ENCODE assay signal across 22 mouse cellular contexts in the genomic region with DNA sequence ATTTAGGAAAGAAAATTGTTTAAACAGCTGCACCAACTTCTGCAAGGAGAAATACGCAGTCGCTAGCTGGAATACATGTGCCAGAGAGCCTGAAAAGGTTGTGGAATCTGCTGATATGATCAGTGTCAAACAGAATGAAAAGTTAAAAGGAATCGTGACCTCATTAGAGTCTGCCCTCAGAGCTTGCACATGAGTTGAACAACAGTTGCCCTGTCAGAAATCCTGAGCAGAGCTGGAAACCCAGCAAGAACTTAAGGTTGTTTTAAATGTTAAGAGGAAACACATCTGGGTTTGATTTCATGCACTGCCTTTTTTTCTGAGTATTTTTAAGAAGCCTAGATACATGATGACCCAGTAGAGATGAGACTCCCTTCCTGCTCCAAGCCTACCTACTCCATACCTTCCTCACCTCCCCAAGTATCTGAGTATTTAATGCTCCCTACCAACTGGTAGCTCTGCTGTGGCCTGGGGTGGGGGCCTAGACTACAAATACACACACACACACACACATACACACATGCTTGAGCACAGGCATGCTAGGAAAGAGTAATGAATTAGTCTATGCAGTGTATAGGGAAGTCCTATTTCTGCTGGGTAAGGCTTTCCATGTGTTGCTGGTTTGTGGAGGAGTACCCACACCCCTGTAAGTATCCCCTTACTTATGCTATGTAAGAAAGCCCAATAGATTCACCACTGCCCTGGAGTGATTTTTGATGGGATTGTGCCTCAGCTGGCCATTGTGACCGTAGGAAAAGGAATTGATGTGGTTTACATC. TPM values are rescaled to one million over a fixed set of nuclear protein-coding genes. Genes with fewer than 3 reads are reported as not detected.
DNase-seq lines count a peak whose midpoint lies in the region; ATAC-seq and TF ChIP-seq lines count a peak whose summit lies in the region.
"Had no signal": no experiment of that assay in that cellular context is flagged by ENCODE, and none has a peak within 500 bp of the region (broad histone marks: within the 10 kb centered on the region; RNA-seq: fewer than 3 reads in every experiment).

No protein-coding gene starts in this region.

- intact Hi-C loops in gastrocnemius, adult 2 months (cut with DNase I), result no loop called here

- peaks cover 8% of the 10 kb centered on the region; the same call in 1 of the 2 replicates for H3K4me1 ChIP-seq in embryonic facial prominence, embryonic 15.5 days
- no peaks in the 10 kb centered on the region for H3K4me1 ChIP-seq in limb, embryonic 15.5 days
- H3K4me1 ChIP-seq in midbrain, embryonic 15.5 days, result no peaks in the 10 kb centered on the region
- H3K4me1 ChIP-seq: hindbrain, embryonic 10.5 days; midbrain, embryonic 10.5 days had no signal

- TF ChIP-seq CTCF in gastrocnemius, adult 2 months (IDR thresholded peaks at IDR 0.05), result no peak

- peak overlapping the region; percentile 51; the same call in 1 of the 2 replicates for H3K27ac ChIP-seq in gastrocnemius, adult 2 months
- H3K27ac ChIP-seq in embryonic facial prominence, embryonic 15.5 days (replicated peaks), result peak overlapping the region; percentile 74
- peak overlapping the region; percentile 48 for H3K27ac ChIP-seq in limb, embryonic 15.5 days
- no peak overlapping the region for H3K27ac ChIP-seq in midbrain, embryonic 15.5 days
- H3K27ac ChIP-seq: hindbrain, embryonic 10.5 days; hindbrain, postnatal 0 days; left cerebral cortex, adult 2 months; macrophage; midbrain, embryonic 10.5 days had no signal

- H3K4me2 ChIP-seq in embryonic facial prominence, embryonic 15.5 days (replicated peaks), result no peak overlapping the region
- no peak overlapping the region for H3K4me2 ChIP-seq in limb, embryonic 15.5 days
- H3K4me2 ChIP-seq in midbrain, embryonic 15.5 days, result no peak overlapping the region

- no peaks in the 10 kb centered on the region for H3K9me3 ChIP-seq in embryonic facial prominence, embryonic 15.5 days (replicated peaks)
- H3K9me3 ChIP-seq in limb, embryonic 15.5 days, result no peaks in the 10 kb centered on the region
- no peaks in the 10 kb centered on the region for H3K9me3 ChIP-seq in midbrain, embryonic 15.5 days
- H3K9me3 ChIP-seq: hindbrain, embryonic 10.5 days; midbrain, embryonic 10.5 days had no signal

- no peaks in the 10 kb centered on the region for H3K27me3 ChIP-seq in embryonic facial prominence, embryonic 15.5 days
- H3K27me3 ChIP-seq in limb, embryonic 15.5 days, result no peaks in the 10 kb centered on the region
- no peaks in the 10 kb centered on the region for H3K27me3 ChIP-seq in midbrain, embryonic 15.5 days (replicated peaks)

- H3K4me3 ChIP-seq in gastrocnemius, adult 2 months, result no peak overlapping the region
- H3K4me3 ChIP-seq in embryonic facial prominence, embryonic 15.5 days (replicated peaks), result no peak overlapping the region
- no peak overlapping the region for H3K4me3 ChIP-seq in limb, embryonic 15.5 days
- H3K4me3 ChIP-seq in midbrain, embryonic 15.5 days, result no peak overlapping the region
- H3K4me3 ChIP-seq: hindbrain, embryonic 10.5 days; left cerebral cortex, adult 2 months; midbrain, embryonic 10.5 days had no signal

- WGBS in embryonic facial prominence, embryonic 15.5 days, result 24% methylated on average over 4 of the region's 4 CpGs
- 50% methylated on average over 4 of the region's 4 CpGs for WGBS in limb, embryonic 15.5 days
- WGBS in midbrain, embryonic 15.5 days, result 78% methylated on average over 4 of the region's 4 CpGs

- no peak overlapping the region for H3K9ac ChIP-seq in embryonic facial prominence, embryonic 15.5 days
- H3K9ac ChIP-seq in limb, embryonic 15.5 days, result no peak overlapping the region
- H3K9ac ChIP-seq in midbrain, embryonic 15.5 days, result no peak overlapping the region

- H3K36me3 ChIP-seq in embryonic facial prominence, embryonic 15.5 days, result no peaks in the 10 kb centered on the region
- no peaks in the 10 kb centered on the region for H3K36me3 ChIP-seq in limb, embryonic 15.5 days
- no peaks in the 10 kb centered on the region for H3K36me3 ChIP-seq in midbrain, embryonic 15.5 days (replicated peaks)
- H3K36me3 ChIP-seq: hindbrain, embryonic 10.5 days; midbrain, embryonic 10.5 days had no signal

- no peak for DNase-seq in gastrocnemius, adult 2 months
- no peak for DNase-seq in gastrocnemius, postnatal 25 days
- DNase-seq in embryo, embryonic 11 days, result peak; percentile 32
- DNase-seq in layer of hippocampus, adult 18-20 months (ENCODE audit: low spot score in 2 of 2), result no peak
- DNase-seq in liver, result no peak
- DNase-seq: cerebellum, adult 2 months; cerebellum, postnatal 36 days; kidney, postnatal 36 days; layer of hippocampus, adult 9-11 months; thymus, adult 18-20 months; thymus, postnatal 36 days had no signal

- no peak; the same call in 1 of the 2 replicates for ATAC-seq in embryonic facial prominence, embryonic 15.5 days (ENCODE audit: insufficient number of reproducible peaks, low FRiP score, low TSS enrichment, low read depth)
- ATAC-seq in limb, embryonic 15.5 days (ENCODE audit: insufficient number of reproducible peaks, low FRiP score, low TSS enrichment, low read depth), result no peak
- ATAC-seq in midbrain, embryonic 15.5 days (replicated peaks), result no peak
- ATAC-seq: hindbrain, postnatal 0 days; intestine, embryonic 16.5 days had no signal

RNA-seq across cellular contexts. Expression of gene Calhm6, which starts 15.6 kb away (rescaled TPM):
- total RNA-seq in gastrocnemius, adult 2 months (2021), result not detected
- under 1 TPM in 1 of 2 experiments, not detected in 1; 0.24 TPM for total RNA-seq in gastrocnemius, postnatal 25 days (2021)
- polyA plus RNA-seq in embryonic facial prominence, embryonic 15.5 days (2015; fragmentation: Nextera tagmentation; extraction: Ambion mirVana), result 1.4 and 1.9 TPM in 2 replicates
- 0.59 and 1.1 TPM in 2 replicates for polyA plus RNA-seq in limb, embryonic 15.5 days (2015; fragmentation: Nextera tagmentation; extraction: Ambion mirVana)
- polyA plus RNA-seq in midbrain, embryonic 15.5 days (2015; fragmentation: Nextera tagmentation; extraction: Ambion mirVana), result 0.36 and 0.63 TPM in 2 replicates
- total RNA-seq in layer of hippocampus, adult 18-20 months (2021), result not detected

RNA-seq across cellular contexts. Expression of gene Calhm5, which starts 15.8 kb away (rescaled TPM):
- total RNA-seq in gastrocnemius, adult 2 months (2021), result under 1 TPM; 0.31 to 0.38 TPM
- total RNA-seq in gastrocnemius, postnatal 25 days (2021), result under 1 TPM; 0.40 to 0.41 TPM
- 1.7 and 1.9 TPM in 2 replicates for polyA plus RNA-seq in embryonic facial prominence, embryonic 15.5 days (2015; fragmentation: Nextera tagmentation; extraction: Ambion mirVana)
- 0.78 and 0.87 TPM in 2 replicates for polyA plus RNA-seq in limb, embryonic 15.5 days (2015; fragmentation: Nextera tagmentation; extraction: Ambion mirVana)
- 0.64 and 0.74 TPM in 2 replicates for polyA plus RNA-seq in midbrain, embryonic 15.5 days (2015; fragmentation: Nextera tagmentation; extraction: Ambion mirVana)
- 1 to 10 TPM; 4.0 to 4.1 TPM for total RNA-seq in layer of hippocampus, adult 18-20 months (2021)
- total RNA-seq: neutrophil, adult 5-6 weeks had no signal
- polyA plus RNA-seq: CD4-positive, CD25-positive, alpha-beta regulatory T cell, adult 4 months had no signal
